Mouse (Mus musculus): ENCODE results near the gene Socs7.

Gene Socs7

GRCm38 (mm10) chr11:97338977-97339315 is 23.4 kb upstream of the Socs7 start:
- intact Hi-C loops (cut with DNase I), result no loop called here

DNA sequence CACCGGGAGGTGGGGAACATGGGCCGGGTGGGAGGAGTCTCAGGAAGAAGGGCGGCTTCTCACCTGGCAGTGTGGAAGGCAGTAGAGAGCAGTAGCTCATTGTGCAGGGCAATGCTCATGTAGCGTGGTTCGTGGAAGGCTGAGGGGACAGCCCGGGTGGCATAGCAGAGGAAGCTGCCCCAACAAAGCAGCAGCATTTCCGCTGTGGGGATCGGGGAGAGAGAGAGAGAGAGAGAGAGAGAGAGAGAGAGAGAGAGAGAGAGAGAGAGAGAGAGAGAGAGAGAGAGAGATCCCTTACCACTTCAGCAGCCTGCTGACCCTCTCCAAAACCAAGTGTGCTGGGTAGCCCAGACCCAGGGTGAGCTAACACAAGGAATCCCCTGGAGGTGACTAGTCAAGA is 19.2 kb upstream of the Socs7 start:
- intact Hi-C loops (cut with DNase I), result no loop called here

GRCm38 (mm10) chr11:97343619-97344018 is 18.7 kb upstream of the Socs7 start:
- intact Hi-C loops (cut with DNase I), result no loop called here

GRCm38 (mm10) chr11:97345446-97345845 is 16.9 kb upstream of the Socs7 start:
- intact Hi-C loops (cut with DNase I), result no loop called here

DNA sequence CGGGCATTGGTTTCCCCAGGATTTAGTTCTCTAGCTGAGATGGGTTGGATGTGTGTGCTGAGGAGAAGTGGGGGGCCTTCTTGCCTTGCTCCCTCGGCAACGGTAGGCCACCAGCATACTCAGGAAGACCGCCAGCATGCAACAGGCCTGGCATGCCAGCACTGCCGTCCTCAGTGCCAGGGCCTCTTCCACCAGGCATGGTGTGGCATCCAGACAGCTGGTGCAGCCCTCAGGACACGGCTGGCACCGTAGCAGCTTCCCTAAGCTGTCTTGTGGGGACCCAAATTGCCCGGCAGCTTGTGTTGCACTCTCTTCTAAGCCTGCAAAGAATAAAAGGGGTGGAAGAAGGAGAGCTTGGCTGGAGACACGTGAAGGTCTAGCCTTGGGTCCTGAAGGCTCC is 16.0 kb upstream of the Socs7 start:
- intact Hi-C loops (cut with DNase I), result no loop called here

DNA sequence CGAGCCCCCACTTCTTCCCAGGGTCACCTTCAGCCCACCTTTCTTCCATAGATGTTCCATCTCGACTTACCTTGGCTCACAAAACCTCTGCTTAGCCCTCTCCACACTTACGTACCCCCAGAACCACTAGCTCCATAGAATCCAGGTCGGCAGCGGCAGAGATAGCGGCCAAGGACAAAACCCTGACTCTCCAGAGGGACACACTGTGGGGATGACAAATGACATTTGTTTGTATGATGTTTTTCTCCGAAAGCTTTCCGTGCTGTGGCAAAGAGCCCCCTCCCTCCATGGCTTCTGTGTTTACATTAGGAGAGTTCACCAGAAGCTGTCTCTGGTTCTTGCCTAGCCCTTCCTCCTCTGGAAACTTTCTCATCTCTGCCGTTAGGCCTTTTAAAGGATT is 15.1 kb upstream of the Socs7 start:
- intact Hi-C loops (cut with DNase I), result no loop called here

DNA sequence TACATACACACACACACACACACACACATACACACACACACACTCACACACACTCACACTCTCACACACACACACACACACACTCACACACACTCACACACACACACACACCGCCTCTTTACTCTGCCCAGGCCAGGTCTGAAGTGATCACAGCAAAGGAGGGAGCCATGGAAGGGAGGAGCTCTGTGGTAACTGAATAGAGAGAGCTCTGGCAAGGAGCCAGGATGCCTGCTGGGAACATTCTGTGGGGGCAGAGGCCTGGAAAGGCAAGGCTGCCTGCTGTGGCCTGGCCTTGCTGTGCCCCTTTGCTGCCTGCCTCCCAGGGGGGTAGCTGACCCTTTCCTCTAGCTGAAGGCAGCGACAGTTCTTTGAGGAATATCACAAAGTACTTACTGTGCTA is 12.3 kb upstream of the Socs7 start:
- intact Hi-C loops (cut with DNase I), result loop anchor here (10.0 kb wide), 1 partner anchor 115 kb away; no protein-coding TSS in a partner anchor

- intact Hi-C loops (cut with DNase I), result loop anchor here (10.0 kb wide), 1 partner anchor 113 kb away; no protein-coding TSS in a partner anchor
Observed at GRCm38 (mm10) chr11:97352027-97352684, 10.2 kb upstream of the Socs7 start, which contains the start of gene Gpr179. Gene Gpr179, minus strand, starts transcription at chr11:97352077.

- intact Hi-C loops (cut with DNase I), result loop anchor here (10.0 kb wide), 1 partner anchor 112 kb away; no protein-coding TSS in a partner anchor
Observed at GRCm38 (mm10) chr11:97352935-97353597, 9.3 kb upstream of the Socs7 start.

DNA sequence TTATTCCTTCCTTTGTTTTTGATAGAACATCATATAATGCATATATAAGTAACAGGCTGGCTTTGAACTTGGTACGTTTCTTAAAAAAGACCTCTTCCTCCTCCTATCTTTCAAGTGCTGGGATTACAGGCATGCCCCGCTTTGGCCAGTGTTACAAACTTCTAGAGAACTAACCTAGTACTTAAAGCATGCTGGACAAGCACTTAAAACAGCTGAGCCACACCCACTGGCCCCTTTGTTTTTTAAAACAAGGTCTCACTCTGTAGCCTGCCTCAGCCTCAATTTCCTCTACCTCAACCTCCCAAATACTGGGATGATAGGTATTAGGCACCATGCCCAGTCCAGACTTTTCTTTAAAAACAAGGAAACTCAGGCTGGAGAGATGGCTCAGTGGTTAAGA is 7.7 kb upstream of the Socs7 start:
- intact Hi-C loops (cut with DNase I), result loop anchor here (1.0 to 10.0 kb wide), 2 partner anchors 47 to 110 kb away; no protein-coding TSS in a partner anchor

DNA sequence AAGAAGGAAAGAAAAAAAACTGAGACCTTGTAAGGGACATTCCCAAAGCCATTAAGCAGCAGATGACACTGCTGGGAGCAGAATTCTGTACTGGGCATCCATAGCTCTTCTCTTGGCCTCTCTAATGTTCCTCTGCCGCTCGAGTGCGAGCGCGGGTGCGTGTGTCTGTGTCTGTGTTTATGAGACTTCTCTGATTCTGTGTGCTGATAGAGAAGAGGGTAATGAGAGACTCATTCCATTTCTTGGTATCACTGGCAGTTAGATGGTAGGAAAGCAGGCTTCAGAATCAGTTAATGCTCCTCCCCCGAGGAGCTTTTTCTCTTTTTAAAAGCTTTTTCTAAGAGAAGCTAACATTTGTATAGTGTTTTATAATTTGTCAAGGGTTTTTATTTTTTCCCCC is 7.1 kb upstream of the Socs7 start:
- intact Hi-C loops (cut with DNase I), result loop anchor here (1.0 to 10.0 kb wide), 2 partner anchors 46 to 110 kb away; no protein-coding TSS in a partner anchor

- intact Hi-C loops (cut with DNase I), result loop anchor here (10.0 kb wide), 1 partner anchor 107 kb away; no protein-coding TSS in a partner anchor
Observed at GRCm38 (mm10) chr11:97357663-97358062, 4.7 kb upstream of the Socs7 start.

- intact Hi-C loops (cut with DNase I), result no loop called here
Observed at GRCm38 (mm10) chr11:97362649-97362942, 245 bp downstream of the Socs7 start.

GRCm38 (mm10) chr11:97362943-97363643 is 742 bp downstream of the Socs7 start:
- intact Hi-C loops (cut with DNase I), result no loop called here

GRCm38 (mm10) chr11:97363644-97363995 is 1.3 kb downstream of the Socs7 start:
- intact Hi-C loops (cut with DNase I), result no loop called here

- intact Hi-C loops (cut with DNase I), result no loop called here
Observed at GRCm38 (mm10) chr11:97365556-97365955, 3.2 kb downstream of the Socs7 start.

- intact Hi-C loops (cut with DNase I), result no loop called here
Observed at GRCm38 (mm10) chr11:97368501-97368900, 6.2 kb downstream of the Socs7 start.

GRCm38 (mm10) chr11:97370329-97371091 is 8.2 kb downstream of the Socs7 start:
- intact Hi-C loops (cut with DNase I), result no loop called here

GRCm38 (mm10) chr11:97372159-97372864 is 10.0 kb downstream of the Socs7 start:
- intact Hi-C loops (cut with DNase I), result no loop called here

DNA sequence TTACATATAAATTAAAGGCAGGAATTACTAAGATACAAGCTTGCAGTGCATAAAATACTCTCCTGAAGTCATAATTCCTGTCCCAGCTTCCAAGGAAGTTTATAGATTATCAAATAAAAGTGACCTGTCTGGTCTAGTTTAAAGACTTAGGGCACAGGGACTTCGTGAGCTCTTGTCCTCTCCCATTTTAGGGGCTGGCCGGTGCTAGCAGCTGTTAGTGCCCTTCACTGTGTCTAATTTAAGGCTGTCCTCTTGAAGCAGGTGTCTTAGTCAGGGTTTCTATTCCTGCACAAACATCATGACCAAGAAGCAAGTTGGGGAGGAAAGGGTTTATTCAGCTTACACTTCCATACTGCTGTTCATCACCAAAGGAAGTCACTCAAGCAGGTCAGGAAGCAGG is 11.1 kb downstream of the Socs7 start:
- intact Hi-C loops (cut with DNase I), result no loop called here

DNA sequence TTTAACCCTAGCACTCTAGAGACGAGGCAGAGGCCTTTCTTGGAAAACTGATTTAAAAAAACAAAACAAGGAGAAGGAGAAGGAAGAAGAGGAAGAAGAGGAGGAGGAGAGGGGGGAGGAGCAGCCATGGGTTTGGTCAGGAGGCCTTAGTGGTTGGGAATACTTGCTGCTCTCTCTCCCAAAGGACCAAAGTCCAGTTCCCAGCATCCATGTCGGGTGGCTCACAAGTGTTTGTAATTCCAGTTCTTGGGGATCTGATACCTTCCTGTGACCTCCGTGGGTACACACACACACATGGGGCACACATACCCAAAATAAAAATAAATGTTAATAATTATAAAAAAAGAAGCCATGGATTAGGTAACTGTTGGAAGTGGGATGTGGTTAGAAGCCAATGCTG is 17.7 kb downstream of the Socs7 start:
- intact Hi-C loops (cut with DNase I), result no loop called here

Data from adrenal gland (tissue).